Mouse (Mus musculus): ENCODE results near the gene Tmeff1. TPM values are rescaled to one million over a fixed set of nuclear protein-coding genes. Genes with fewer than 3 reads are reported as not detected.
A peak's percentile ranks its signal among the peaks of the same experiment; 100 is the strongest.
"Not testable (repeated sequence)": the region's sequence is repeated elsewhere in the genome, so short reads cannot be mapped to it uniquely, and the experiment has no call there.

The Tmeff1 gene
- polyA plus RNA-seq, 1 experiment from 2014 or later = 59.5 TPM

DNA sequence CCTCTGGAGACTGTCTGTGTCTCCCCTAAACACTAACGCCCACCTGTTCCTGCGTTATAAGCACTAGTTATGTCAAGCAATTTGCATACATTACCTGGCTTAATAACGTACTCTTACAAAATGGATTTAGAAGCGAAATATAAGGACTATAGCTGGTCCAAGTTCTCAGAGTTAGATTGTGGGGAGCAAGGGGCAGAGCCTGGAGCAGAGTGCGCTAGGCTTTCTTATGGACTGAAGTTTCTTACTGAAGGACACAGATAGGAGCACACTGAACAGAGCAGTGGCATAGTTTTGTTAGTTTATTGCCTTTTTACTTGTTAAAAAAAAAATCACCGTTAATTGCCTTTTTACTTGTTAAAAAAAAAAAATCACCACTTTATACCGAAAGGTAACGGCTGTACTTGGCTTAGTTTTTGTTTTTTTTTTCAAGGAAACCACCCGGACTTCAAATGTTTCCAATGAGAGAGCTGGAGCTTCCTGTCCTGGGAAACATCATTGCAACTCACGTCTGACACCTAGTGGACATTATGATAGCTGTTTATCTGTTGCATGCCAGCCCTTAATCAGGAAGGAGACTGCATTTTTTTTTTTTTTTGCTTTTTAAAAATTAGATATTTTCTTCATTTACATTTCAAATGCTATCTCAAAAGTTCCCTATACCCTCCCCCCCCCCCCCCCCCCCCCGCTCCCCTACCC lies 95.8 kb downstream of the Tmeff1 start:
- Histone ChIP-seq H3K9me3 (no peaks in the 10 kb centered on the region), H3K4me2 (peak overlapping the region; percentile 33)

GRCm38 (mm10) chr4:48683126-48683525 lies 98.2 kb downstream of the Tmeff1 start:
- Histone ChIP-seq H3K4me2 (no peak overlapping the region), H3K9me3 (no peaks in the 10 kb centered on the region), H3K36me3 (no peaks in the 10 kb centered on the region), H3K27ac (no peak overlapping the region), H3K9ac (no peak overlapping the region), H3K4me3 (no peak overlapping the region), H3K4me1 (no peaks in the 10 kb centered on the region), H3K27me3 (no peaks in the 10 kb centered on the region)
- WGBS = 69% methylated on average over 8 of the region's 8 CpGs
- no peak for ATAC-seq (ENCODE audit: insufficient number of reproducible peaks, insufficient read depth, low FRiP score, low TSS enrichment, low read depth)

More for the DNA sequence above, 95.8 kb downstream of the Tmeff1 start:
- H3K27ac ChIP-seq = no peak overlapping the region
- no peak overlapping the region for H3K4me3 ChIP-seq
- no peaks in the 10 kb centered on the region for H3K27me3 ChIP-seq
- ATAC-seq (ENCODE audit: insufficient number of reproducible peaks, insufficient read depth, low FRiP score, low TSS enrichment, low read depth) = no peak
- 37% methylated on average over 10 of the region's 11 CpGs for WGBS
- no peak overlapping the region for H3K9ac ChIP-seq
- H3K36me3 ChIP-seq = peaks cover 13% of the 10 kb centered on the region; the same call in 1 of the 2 replicates
- no peaks in the 10 kb centered on the region for H3K4me1 ChIP-seq

DNA sequence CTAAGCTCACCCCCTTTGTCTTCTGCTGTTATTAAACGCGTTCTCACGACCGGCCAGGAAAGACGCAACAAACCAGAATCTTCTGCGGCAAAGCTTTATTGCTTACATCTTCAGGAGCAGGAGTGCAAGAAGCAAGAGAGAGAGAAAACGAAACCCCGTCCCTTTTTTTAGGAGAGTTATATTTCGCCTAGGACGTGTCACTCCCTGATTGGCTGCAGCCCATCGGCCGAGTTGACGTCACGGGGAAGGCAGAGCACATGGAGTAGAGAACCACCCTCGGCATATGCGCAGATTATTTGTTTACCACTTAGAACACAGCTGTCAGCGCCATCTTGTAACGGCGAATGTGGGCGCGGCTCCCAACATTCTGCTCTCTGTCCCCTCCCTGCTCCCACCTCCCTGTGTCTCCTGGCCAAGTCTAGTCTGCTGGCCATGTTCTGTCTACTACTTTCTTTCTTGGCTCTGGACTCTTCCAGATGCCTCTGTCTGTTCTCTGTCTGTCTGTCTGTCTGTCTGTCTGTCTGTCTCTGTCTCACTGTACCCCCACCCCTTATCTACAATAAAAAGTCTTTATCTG lies 98.7 kb downstream of the Tmeff1 start:
- ATAC-seq (ENCODE audit: insufficient number of reproducible peaks, insufficient read depth, low FRiP score, low TSS enrichment, low read depth); H3K27ac ChIP-seq; H3K36me3 ChIP-seq; H3K4me2 ChIP-seq; H3K27me3 ChIP-seq; H3K9me3 ChIP-seq; H3K4me3 ChIP-seq; H3K4me1 ChIP-seq; H3K9ac ChIP-seq: not testable (repeated sequence)
- 94% methylated on average over 18 of the region's 21 CpGs for whole genome bisulfite sequencing

DNA sequence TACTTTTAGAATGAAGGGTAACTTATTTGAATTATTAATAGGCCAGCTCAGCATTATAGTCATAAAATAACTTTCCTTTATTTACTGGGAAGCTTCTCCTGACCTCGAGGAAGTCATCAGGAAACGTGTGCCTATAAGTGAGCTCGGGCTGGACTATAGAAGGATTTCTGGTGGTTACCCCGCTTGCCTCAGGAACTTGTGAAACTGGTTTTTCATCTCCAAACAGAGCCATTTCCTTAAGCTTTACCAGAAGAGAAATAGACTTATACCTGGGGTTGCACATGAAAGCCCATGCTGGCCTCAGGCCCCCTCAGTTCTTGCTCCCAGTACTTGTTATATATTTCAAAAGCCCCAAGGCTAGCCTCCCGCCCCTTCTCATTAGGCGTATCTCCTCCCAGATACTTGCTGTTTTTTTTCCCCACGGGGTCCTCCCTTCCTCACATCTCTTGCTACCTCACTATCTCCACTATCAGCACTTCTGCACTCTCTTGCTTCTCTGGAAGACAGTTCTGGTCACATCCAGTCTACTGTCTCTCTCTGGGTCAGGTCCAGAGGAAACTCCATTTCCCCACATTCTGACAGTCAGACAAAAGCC lies 99.7 kb downstream of the Tmeff1 start:
- Histone ChIP-seq H3K27me3 (no peaks in the 10 kb centered on the region), H3K4me3 (no peak overlapping the region), H3K9ac (no peak overlapping the region), H3K9me3 (no peaks in the 10 kb centered on the region), H3K36me3 (no peaks in the 10 kb centered on the region), H3K27ac (no peak overlapping the region), H3K4me2 (no peak overlapping the region), H3K4me1 (no peaks in the 10 kb centered on the region)
- 55% methylated on average over 7 of the region's 7 CpGs for WGBS
- ATAC-seq (ENCODE audit: insufficient number of reproducible peaks, insufficient read depth, low FRiP score, low TSS enrichment, low read depth) = no peak

GRCm38 (mm10) chr4:48688148-48688547 lies 103.2 kb downstream of the Tmeff1 start:
- H3K36me3 ChIP-seq = no peaks in the 10 kb centered on the region
- H3K9me3 ChIP-seq = no peaks in the 10 kb centered on the region
- peaks cover 7% of the 10 kb centered on the region; the same call in 1 of the 2 replicates for H3K4me1 ChIP-seq
- H3K27ac ChIP-seq = no peak overlapping the region
- H3K4me2 ChIP-seq = no peak overlapping the region
- ATAC-seq (ENCODE audit: insufficient number of reproducible peaks, insufficient read depth, low FRiP score, low TSS enrichment, low read depth) = no peak
- no peak overlapping the region for H3K4me3 ChIP-seq
- no peak overlapping the region for H3K9ac ChIP-seq
- 74% methylated on average over 6 of the region's 6 CpGs for WGBS
- no peaks in the 10 kb centered on the region for H3K27me3 ChIP-seq

DNA sequence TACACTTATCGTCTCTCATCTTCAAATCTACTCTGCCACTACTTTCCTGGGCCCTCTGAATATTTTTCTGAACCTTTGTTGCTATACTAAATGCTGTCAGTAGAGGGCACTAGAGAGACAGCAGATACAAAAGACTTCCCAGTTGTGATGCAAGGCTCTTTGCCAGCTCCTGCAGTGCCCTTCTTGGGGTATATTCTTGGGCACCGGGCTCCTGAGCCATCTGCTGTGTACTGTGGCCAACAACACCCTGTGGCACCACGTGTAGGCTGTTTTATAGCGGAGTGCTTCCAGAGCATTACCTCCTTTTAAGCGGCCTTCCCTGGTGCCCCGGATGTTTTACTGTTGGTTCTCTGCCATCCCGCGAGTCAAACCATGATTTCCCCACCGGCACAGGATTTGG lies 105.7 kb downstream of the Tmeff1 start:
- Histone ChIP-seq H3K4me1 (peaks cover 7% of the 10 kb centered on the region; the same call in 1 of the 2 replicates), H3K4me2 (no peak overlapping the region), H3K27me3 (no peaks in the 10 kb centered on the region), H3K9me3 (no peaks in the 10 kb centered on the region), H3K27ac (no peak overlapping the region), H3K36me3 (no peaks in the 10 kb centered on the region), H3K9ac (no peak overlapping the region), H3K4me3 (no peak overlapping the region)
- 79% methylated on average over 9 of the region's 9 CpGs for WGBS
- ATAC-seq (ENCODE audit: insufficient number of reproducible peaks, insufficient read depth, low FRiP score, low TSS enrichment, low read depth) = no peak

- no peaks in the 10 kb centered on the region for H3K27me3 ChIP-seq
- H3K36me3 ChIP-seq = no peaks in the 10 kb centered on the region
- ATAC-seq (ENCODE audit: insufficient number of reproducible peaks, insufficient read depth, low FRiP score, low TSS enrichment, low read depth) = peak; percentile 33; the same call in 1 of the 2 replicates
- no peak overlapping the region for H3K9ac ChIP-seq
- H3K4me2 ChIP-seq = no peak overlapping the region
- 39% methylated on average over 7 of the region's 7 CpGs for WGBS
- no peak overlapping the region for H3K27ac ChIP-seq
- peaks cover 7% of the 10 kb centered on the region; the same call in 1 of the 2 replicates for H3K4me1 ChIP-seq
- no peaks in the 10 kb centered on the region for H3K9me3 ChIP-seq
- no peak overlapping the region for H3K4me3 ChIP-seq
These were observed 106.9 kb downstream of the Tmeff1 start for GRCm38 (mm10) chr4:48691793-48692437.

DNA sequence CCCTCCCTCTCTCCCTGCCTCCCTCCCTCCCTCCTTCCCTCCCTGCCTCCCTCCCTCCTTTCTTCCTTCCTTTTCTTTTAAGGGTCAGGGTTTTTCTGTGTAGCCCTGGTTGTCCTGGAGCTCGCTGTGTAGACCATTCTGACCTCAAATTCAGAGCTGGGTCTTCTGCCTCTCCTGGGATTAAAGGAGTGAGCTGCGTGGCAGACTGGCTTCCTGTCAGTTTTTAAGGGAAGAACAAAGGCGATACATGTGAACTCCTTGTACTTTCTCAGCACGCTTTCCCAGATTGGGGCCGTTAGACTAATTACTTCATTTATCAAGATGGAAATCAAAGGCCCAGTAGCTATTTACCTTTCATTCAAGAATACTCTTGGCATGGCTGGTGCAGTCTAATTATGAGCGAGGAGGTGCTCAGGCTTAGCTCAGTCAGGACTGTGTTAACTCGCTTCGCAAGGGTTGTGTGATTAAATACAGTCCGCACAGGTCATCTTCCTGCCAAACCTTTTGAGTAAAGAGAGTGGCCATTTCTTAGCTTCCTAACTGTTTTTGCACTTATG lies 107.8 kb downstream of the Tmeff1 start:
- H3K27me3 ChIP-seq = no peaks in the 10 kb centered on the region
- no peak overlapping the region for H3K4me2 ChIP-seq
- H3K4me3 ChIP-seq = no peak overlapping the region
- 49% methylated on average over 9 of the region's 9 CpGs for WGBS
- H3K27ac ChIP-seq = no peak overlapping the region
- no peak overlapping the region for H3K9ac ChIP-seq
- no peaks in the 10 kb centered on the region for H3K9me3 ChIP-seq
- no peaks in the 10 kb centered on the region for H3K36me3 ChIP-seq
- H3K4me1 ChIP-seq = peaks cover 7% of the 10 kb centered on the region; the same call in 1 of the 2 replicates
- ATAC-seq (ENCODE audit: insufficient number of reproducible peaks, insufficient read depth, low FRiP score, low TSS enrichment, low read depth) = no peak

GRCm38 (mm10) chr4:48696706-48697105 lies 111.7 kb downstream of the Tmeff1 start:
- H3K4me1 ChIP-seq = peaks cover 7% of the 10 kb centered on the region; the same call in 1 of the 2 replicates

DNA sequence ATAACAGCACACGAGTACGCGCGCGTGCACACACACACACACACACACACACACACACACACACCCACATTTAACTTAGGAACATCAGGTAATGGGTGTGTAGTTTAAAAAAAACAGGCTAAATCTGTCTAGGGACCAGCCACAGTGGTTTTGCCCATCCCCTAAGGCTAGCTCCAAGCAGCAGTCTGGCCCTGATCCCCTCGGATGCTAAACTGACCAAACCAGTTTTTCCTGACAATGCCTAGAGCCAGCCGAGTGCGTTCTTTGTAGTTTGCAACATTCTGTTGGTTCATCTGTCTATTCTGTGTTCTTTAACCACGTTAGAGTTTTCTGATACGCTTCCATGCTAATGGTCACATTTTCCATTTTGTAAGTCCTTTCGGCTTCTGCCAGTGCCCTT lies 112.3 kb downstream of the Tmeff1 start:
- Histone ChIP-seq H3K27ac (0 out of 2 replicates have a peak overlapping the region, but pooled peaks have one; percentile 4), H3K9ac (no peak overlapping the region), H3K27me3 (no peaks in the 10 kb centered on the region), H3K36me3 (no peaks in the 10 kb centered on the region), H3K4me3 (no peak overlapping the region), H3K4me1 (0 out of 2 replicates have a peak, but pooled peaks cover under 1% of the 10 kb centered on the region), H3K9me3 (no peaks in the 10 kb centered on the region), H3K4me2 (no peak overlapping the region)
- no peak for ATAC-seq (ENCODE audit: insufficient number of reproducible peaks, insufficient read depth, low FRiP score, low TSS enrichment, low read depth)
- WGBS = 46% methylated on average over 11 of the region's 11 CpGs

More at GRCm38 (mm10) chr4:48696706-48697105, 111.7 kb downstream of the Tmeff1 start:
- 80% methylated on average over 3 of the region's 3 CpGs for WGBS
- no peak overlapping the region for H3K4me3 ChIP-seq
- H3K27ac ChIP-seq = no peak overlapping the region
- H3K9me3 ChIP-seq = no peaks in the 10 kb centered on the region
- no peaks in the 10 kb centered on the region for H3K27me3 ChIP-seq
- no peak overlapping the region for H3K9ac ChIP-seq
- ATAC-seq (ENCODE audit: insufficient number of reproducible peaks, insufficient read depth, low FRiP score, low TSS enrichment, low read depth) = no peak
- no peak overlapping the region for H3K4me2 ChIP-seq
- no peaks in the 10 kb centered on the region for H3K36me3 ChIP-seq
